Mouse (Mus musculus) heart, embryonic 13.5 days (tissue): Measurements from ENCODE around the gene Gm1527. TPM values are rescaled to one million over a fixed set of nuclear protein-coding genes. Genes with fewer than 3 reads are reported as not detected.
"Not testable (repeated sequence)": the region's sequence is repeated elsewhere in the genome, so short reads cannot be mapped to it uniquely, and the experiment has no call there.

Source experiments
- ATAC-seq: fragments of 200-750 bp; cut with Nextera tagmentation; 2 replicates; pipeline ENCODE4 v1.8.0; 2017; ENCODE audit warnings: moderate TSS enrichment; ENCODE audit not compliant: insufficient number of reproducible peaks, low FRiP score, low TSS enrichment; ENCODE audit errors: extremely low read depth
- H3K27ac ChIP-seq: fragments of 300-500 bp; sonication (generic); replicated peaks from 2 replicates; pipeline ENCODE4 v1.5.1; 2015; ENCODE audit warnings: moderate library complexity, mild to moderate bottlenecking, inconsistent platforms
- H3K27me3 ChIP-seq: fragments of 300-500 bp; sonication (generic); replicated peaks from 2 replicates; pipeline ENCODE4 v1.6.1; 2015; ENCODE audit warnings: mild to moderate bottlenecking, inconsistent platforms
- H3K36me3 ChIP-seq: fragments of 300-500 bp; sonication (generic); 2 replicates; pipeline ENCODE4 v1.6.1; 2015; ENCODE audit warnings: mild to moderate bottlenecking, inconsistent platforms
- H3K4me1 ChIP-seq: fragments of 300-500 bp; sonication (generic); 2 replicates; pipeline ENCODE4 v1.6.1; 2015; ENCODE audit warnings: inconsistent platforms
- H3K4me2 ChIP-seq: fragments of 300-500 bp; sonication (generic); 2 replicates; pipeline ENCODE4 v1.6.1; 2015; ENCODE audit warnings: inconsistent platforms, mild to moderate bottlenecking, moderate library complexity
- H3K4me3 ChIP-seq: fragments of 300-500 bp; sonication (generic); 2 replicates; pipeline ENCODE4 v1.5.1; 2015; ENCODE audit warnings: moderate library complexity, mild to moderate bottlenecking, inconsistent platforms
- H3K9ac ChIP-seq: fragments of 300-500 bp; sonication (generic); 2 replicates; pipeline ENCODE4 v1.6.1; 2015; ENCODE audit warnings: inconsistent platforms, mild to moderate bottlenecking, moderate library complexity
- H3K9me3 ChIP-seq: fragments of 300-500 bp; sonication (generic); 2 replicates; pipeline ENCODE4 v1.6.1; 2016; ENCODE audit warnings: inconsistent platforms
- WGBS: fragments of 180-500 bp; shearing (Covaris S2); methylation state at CpG from one replicate; pipeline ENCODE4 v1.1.7; 2015; ENCODE audit warnings: mixed read lengths; 5-methylcytosine and 5-hydroxymethylcytosine counted together
- polyA plus RNA-seq: library from polyadenylated mRNA; unstranded; fragments of >200 nt; fragmentation: Nextera tagmentation; extraction: Ambion mirVana; gene quantifications from 2 replicates; pipeline ENCODE4 v1.2.1, GENCODE M21; 2015

The Gm1527 gene
- polyA plus RNA-seq = not detected in 2 replicates

GRCm38 (mm10) chr3:28892317-28892716, at the start of gene Gm1527:
TSS of gene Gm1527 (plus strand) at chr3:28892617.
- WGBS = 65% methylated on average over 1 of the region's 1 CpGs
- H3K9me3 ChIP-seq = no peaks in the 10 kb centered on the region
- no peak within 1 kb of the TSS for H3K4me3 ChIP-seq
- no peaks in the 10 kb centered on the region for H3K36me3 ChIP-seq
- no peak within 1 kb of the TSS for H3K4me2 ChIP-seq
- ATAC-seq = no peak
- H3K9ac ChIP-seq = no peak within 1 kb of the TSS
- H3K4me1 ChIP-seq = no peaks in the 10 kb centered on the region
- H3K27me3 ChIP-seq = no peaks in the 10 kb centered on the region
- no peak within 1 kb of the TSS for H3K27ac ChIP-seq

- Histone ChIP-seq H3K27ac (no peak overlapping the region), H3K4me2 (no peak overlapping the region), H3K9ac (no peak overlapping the region), H3K36me3 (no peaks in the 10 kb centered on the region), H3K27me3 (no peaks in the 10 kb centered on the region), H3K4me3 (no peak overlapping the region), H3K4me1 (peaks cover 22% of the 10 kb centered on the region), H3K9me3 (no peaks in the 10 kb centered on the region)
- ATAC-seq = no peak
- 63% methylated on average over 8 of the region's 8 CpGs for WGBS
Observed at GRCm38 (mm10) chr3:28843231-28843630, 49.2 kb upstream of the Gm1527 start.

DNA sequence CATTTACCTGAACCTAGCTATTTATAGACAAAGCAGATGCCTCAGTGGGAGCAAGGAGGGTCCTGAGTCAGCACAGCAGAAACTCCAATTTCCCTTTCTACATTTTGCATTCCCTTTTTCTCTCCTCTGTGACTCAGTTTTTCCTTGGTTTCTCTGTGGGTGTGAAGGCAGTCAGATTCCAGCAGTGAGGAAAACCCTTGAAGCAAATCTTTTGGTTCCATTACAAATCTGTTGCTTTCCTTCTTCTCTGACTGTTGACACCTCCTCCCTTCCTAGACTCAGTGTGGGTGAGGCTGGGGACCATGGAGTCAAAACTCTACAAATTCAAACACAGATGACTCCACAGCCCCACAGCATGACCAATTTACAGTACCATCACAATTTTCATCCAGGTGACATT, 45.3 kb upstream of the Gm1527 start:
- no peaks in the 10 kb centered on the region for H3K27me3 ChIP-seq
- H3K9me3 ChIP-seq = no peaks in the 10 kb centered on the region
- no peak overlapping the region for H3K27ac ChIP-seq
- no peak overlapping the region for H3K4me2 ChIP-seq
- peaks cover 11% of the 10 kb centered on the region for H3K4me1 ChIP-seq
- ATAC-seq = no peak
- H3K4me3 ChIP-seq = no peak overlapping the region
- H3K9ac ChIP-seq = no peak overlapping the region
- H3K36me3 ChIP-seq = no peaks in the 10 kb centered on the region

GRCm38 (mm10) chr3:28852174-28852573, 40.2 kb upstream of the Gm1527 start:
- H3K4me2 ChIP-seq, ATAC-seq, H3K4me3 ChIP-seq, H3K36me3 ChIP-seq, H3K27ac ChIP-seq, H3K27me3 ChIP-seq, H3K9ac ChIP-seq, H3K4me1 ChIP-seq, H3K9me3 ChIP-seq: not testable (repeated sequence)
- WGBS = 83% methylated on average over 3 of the region's 3 CpGs

GRCm38 (mm10) chr3:28859630-28860392, 32.6 kb upstream of the Gm1527 start:
- not testable (repeated sequence) for H3K27ac ChIP-seq, H3K4me1 ChIP-seq, H3K4me2 ChIP-seq, H3K9me3 ChIP-seq, ATAC-seq, H3K27me3 ChIP-seq, H3K9ac ChIP-seq, H3K4me3 ChIP-seq, H3K36me3 ChIP-seq

- not testable (repeated sequence) for H3K9ac ChIP-seq, H3K27me3 ChIP-seq, H3K36me3 ChIP-seq, H3K4me1 ChIP-seq, H3K4me3 ChIP-seq, H3K9me3 ChIP-seq, H3K27ac ChIP-seq, H3K4me2 ChIP-seq, ATAC-seq
- 46% methylated on average over 6 of the region's 6 CpGs for WGBS
Observed at GRCm38 (mm10) chr3:28896966-28897365, 4.5 kb downstream of the Gm1527 start.

DNA sequence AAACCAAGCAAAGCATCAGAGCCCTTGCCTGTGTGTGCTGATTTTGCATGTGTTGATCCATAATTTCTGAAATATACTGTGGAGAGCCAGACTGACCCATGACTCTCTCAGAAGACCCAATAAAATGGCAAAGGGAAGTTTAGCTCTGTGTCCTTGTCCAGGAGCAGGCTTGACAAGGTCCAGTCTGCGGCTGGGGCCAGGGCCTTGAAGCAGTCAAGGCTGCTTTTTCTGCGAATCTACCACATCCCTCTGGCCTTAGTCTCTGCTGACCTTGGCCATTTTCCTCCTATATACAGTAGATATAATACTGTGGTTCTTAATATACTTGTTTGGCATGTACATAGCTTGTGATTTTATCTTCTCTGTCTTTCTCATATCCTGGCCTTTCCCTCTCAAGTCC, 73.5 kb downstream of the Gm1527 start:
- H3K9ac ChIP-seq = no peak overlapping the region
- no peak for ATAC-seq
- H3K4me1 ChIP-seq = no peaks in the 10 kb centered on the region
- no peak overlapping the region for H3K4me3 ChIP-seq
- H3K9me3 ChIP-seq = no peaks in the 10 kb centered on the region
- H3K27me3 ChIP-seq = no peaks in the 10 kb centered on the region
- H3K36me3 ChIP-seq = no peaks in the 10 kb centered on the region
- no peak overlapping the region for H3K4me2 ChIP-seq
- H3K27ac ChIP-seq = no peak overlapping the region
- 78% methylated on average over 2 of the region's 2 CpGs for WGBS

GRCm38 (mm10) chr3:28968851-28969250, 76.4 kb downstream of the Gm1527 start:
- Histone ChIP-seq H3K27ac (no peak overlapping the region), H3K36me3 (no peaks in the 10 kb centered on the region), H3K27me3 (no peaks in the 10 kb centered on the region), H3K9ac (no peak overlapping the region), H3K4me1 (no peaks in the 10 kb centered on the region), H3K4me3 (no peak overlapping the region), H3K9me3 (no peaks in the 10 kb centered on the region), H3K4me2 (no peak overlapping the region)
- 2% methylated on average over 4 of the region's 4 CpGs for WGBS
- ATAC-seq = no peak

Other genes with a start within 250 kb of the Gm1527 start
- gene Slc2a2, start 194.7 kb upstream of the Gm1527 start, polyA plus RNA-seq = 0.16 and 1.0 TPM in 2 replicates
- gene Eif5a2, start 111.3 kb upstream of the Gm1527 start, polyA plus RNA-seq = 8.4 and 9.1 TPM in 2 replicates
- 212 and 227 TPM in 2 replicates for gene Rpl22l1, start 87.2 kb upstream of the Gm1527 start, polyA plus RNA-seq
- 0.35 and 0.38 TPM in 2 replicates for gene Egfem1, start 189.4 kb downstream of the Gm1527 start, polyA plus RNA-seq